Mouse (Mus musculus) cerebellum, adult 2 months (tissue): ENCODE measurements around the gene Gpr149. TPM values are rescaled to one million over a fixed set of nuclear protein-coding genes. Genes with fewer than 3 reads are reported as not detected.

ENCODE experiments used
- DNase-seq, 2 experiments: peaks; one replicate each; pipeline ENCODE4 v3.0.0; 2021
- H3K27ac ChIP-seq: fragments of 200-500 bp; 2 replicates; pipeline ENCODE4 v1.5.1; 2012; ENCODE audit warnings: low read length, control low read depth, inconsistent platforms; ENCODE audit not compliant: insufficient read depth
- H3K27me3 ChIP-seq: fragments of 200-500 bp; 2 replicates; pipeline ENCODE4 v1.6.1; 2012; ENCODE audit warnings: inconsistent platforms, mild to moderate bottlenecking, low read length, moderate library complexity; ENCODE audit not compliant: control insufficient read depth, insufficient read depth
- H3K4me1 ChIP-seq: fragments of 200-500 bp; 2 replicates; pipeline ENCODE4 v1.6.1; 2011; ENCODE audit warnings: low read length; ENCODE audit not compliant: control insufficient read depth, insufficient read depth
- H3K4me3 ChIP-seq: fragments of 200-500 bp; replicated peaks from 2 replicates; pipeline ENCODE3; 2011; ENCODE audit warnings: mild to moderate bottlenecking, low read depth, low read length, control low read depth; ENCODE audit not compliant: insufficient read depth
- CTCF ChIP-seq: fragments of 200-500 bp; IDR thresholded peaks from 2 replicates; pipeline ENCODE4 v1.5.1; 2011; ENCODE audit warnings: low read depth, mild to moderate bottlenecking, control low read depth, low read length, moderate library complexity, borderline replicate concordance; ENCODE audit not compliant: insufficient read depth
- POLR2A ChIP-seq: fragments of 200-500 bp; IDR thresholded peaks from 2 replicates; pipeline ENCODE4 v1.6.1; 2011; ENCODE audit warnings: low read length, control low read depth, borderline replicate concordance; ENCODE audit not compliant: insufficient read depth
- WGBS: fragments of 180-500 bp; shearing (Covaris S2); methylation state at CpG from one replicate; pipeline ENCODE4 v1.1.7; 2018; 5-methylcytosine and 5-hydroxymethylcytosine counted together
- polyA plus RNA-seq: library from polyadenylated mRNA; depleted of rRNA; stranded (reverse); fragments of >200 nt; gene quantifications from 2 replicates; pipeline ENCODE4 v1.2.3, GENCODE M21; 2012; rRNA removed

The Gpr149 gene
- polyA plus RNA-seq: 0.68 and 1.2 TPM in 2 replicates

DNA sequence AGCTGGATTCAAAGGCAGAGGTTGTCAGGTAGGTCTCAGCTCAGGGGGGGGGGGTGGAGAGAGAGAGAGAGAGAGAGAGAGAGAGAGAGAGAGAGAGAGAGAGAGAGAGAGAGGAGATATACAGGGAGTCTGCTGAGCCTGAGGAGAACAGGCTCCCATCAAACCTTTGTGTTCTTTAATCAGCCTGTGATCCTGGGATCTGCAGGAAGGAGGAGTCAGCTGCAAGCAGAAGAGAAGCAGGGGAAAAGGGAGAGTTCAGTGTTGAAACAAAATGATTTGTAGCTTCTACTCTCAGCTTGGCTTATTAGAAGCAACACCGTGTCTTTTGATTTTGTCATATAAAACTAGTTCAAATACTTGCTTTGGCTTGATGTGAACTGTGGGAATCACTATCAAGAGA lies at the start of gene Gpr149:
Gpr149 (minus strand) TSS at position 168 of the 400 bp plus-strand sequence.
- Histone ChIP-seq H3K4me1 (no peaks in the 10 kb centered on the region; the same call in 1 of the 2 replicates), H3K27me3 (no peaks in the 10 kb centered on the region), H3K27ac (no peak within 1 kb of the TSS), H3K4me3 (no peak within 1 kb of the TSS)
- no peak for DNase-seq
- TF ChIP-seq CTCF: no peak
- 74% methylated on average over 1 of the region's 1 CpGs for WGBS

DNA sequence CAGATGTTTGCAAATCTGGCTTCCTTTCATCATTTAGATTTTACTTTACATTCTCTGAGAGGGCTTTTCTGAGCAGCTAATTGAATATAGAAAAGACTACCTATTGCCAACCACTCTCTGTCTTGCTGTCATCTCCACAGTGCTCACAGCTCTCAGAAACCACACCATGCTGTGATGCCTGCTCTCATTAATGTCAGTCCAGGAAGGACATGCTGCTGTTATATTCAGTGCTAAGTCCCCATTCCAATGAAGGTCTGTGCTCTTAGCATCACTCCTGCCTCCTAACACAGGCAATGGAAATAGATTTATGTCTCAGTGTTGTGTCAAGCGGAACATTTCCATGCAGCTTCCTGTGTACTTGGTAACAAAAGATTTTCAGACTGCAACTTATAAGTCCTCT lies 45.6 kb upstream of the Gpr149 start:
- TF ChIP-seq POLR2A: no peak
- no peak for TF ChIP-seq CTCF
- H3K4me1 ChIP-seq: no peaks in the 10 kb centered on the region
- 46% methylated on average over 1 of the region's 1 CpGs for WGBS
- H3K27ac ChIP-seq: no peak overlapping the region
- DNase-seq: no peak
- no peaks in the 10 kb centered on the region for H3K27me3 ChIP-seq
- H3K4me3 ChIP-seq: no peak overlapping the region

DNA sequence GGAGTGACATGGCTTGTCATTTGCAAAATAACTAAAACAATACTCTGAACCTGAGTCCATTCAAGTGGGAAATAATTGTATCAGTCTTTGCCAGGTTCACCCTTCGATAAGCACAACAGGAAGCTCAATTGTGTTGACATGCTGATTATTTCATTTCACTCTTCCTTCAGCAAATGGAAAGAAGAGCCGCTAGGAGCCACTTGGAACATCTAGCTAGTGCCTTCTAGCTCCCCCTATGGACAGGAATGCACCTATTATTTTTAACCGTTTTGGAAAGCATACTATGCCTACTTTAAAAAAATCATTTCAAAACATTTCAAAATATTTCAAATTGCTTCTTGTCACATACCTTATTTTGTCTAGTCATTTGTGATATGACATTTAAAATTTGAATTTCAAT lies 5.9 kb upstream of the Gpr149 start:
- no peaks in the 10 kb centered on the region for H3K4me1 ChIP-seq
- H3K4me3 ChIP-seq: no peak overlapping the region
- no peak for DNase-seq
- H3K27ac ChIP-seq: no peak overlapping the region
- WGBS: 27% methylated on average over 3 of the region's 3 CpGs
- no peaks in the 10 kb centered on the region for H3K27me3 ChIP-seq
- TF ChIP-seq POLR2A (no peak), CTCF (no peak)

DNA sequence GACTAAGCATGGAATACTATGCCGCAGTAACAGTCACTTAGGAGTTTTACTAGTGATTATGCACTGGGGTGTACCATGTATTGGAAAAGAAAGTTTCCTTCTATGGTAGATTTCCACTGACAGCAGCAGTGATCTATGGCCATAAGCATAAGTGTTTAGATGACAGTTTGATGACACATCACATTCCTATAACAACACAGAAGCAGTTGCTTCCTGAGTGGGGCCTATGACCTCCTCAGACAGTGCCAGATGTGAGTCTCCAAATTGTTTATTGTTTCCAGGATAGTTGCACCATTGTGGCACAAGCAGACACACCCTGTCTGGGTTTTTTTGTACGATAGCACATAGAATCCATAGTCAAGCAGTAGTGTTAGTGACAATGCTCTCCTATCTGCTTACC lies 991 bp upstream of the Gpr149 start:
- TF ChIP-seq CTCF (no peak), POLR2A (no peak)
- H3K4me3 ChIP-seq: no peak overlapping the region
- no peak for DNase-seq
- H3K27me3 ChIP-seq: no peaks in the 10 kb centered on the region
- no peak overlapping the region for H3K27ac ChIP-seq
- no peaks in the 10 kb centered on the region; the same call in 1 of the 2 replicates for H3K4me1 ChIP-seq
- WGBS: 90% methylated on average over 2 of the region's 2 CpGs

DNA sequence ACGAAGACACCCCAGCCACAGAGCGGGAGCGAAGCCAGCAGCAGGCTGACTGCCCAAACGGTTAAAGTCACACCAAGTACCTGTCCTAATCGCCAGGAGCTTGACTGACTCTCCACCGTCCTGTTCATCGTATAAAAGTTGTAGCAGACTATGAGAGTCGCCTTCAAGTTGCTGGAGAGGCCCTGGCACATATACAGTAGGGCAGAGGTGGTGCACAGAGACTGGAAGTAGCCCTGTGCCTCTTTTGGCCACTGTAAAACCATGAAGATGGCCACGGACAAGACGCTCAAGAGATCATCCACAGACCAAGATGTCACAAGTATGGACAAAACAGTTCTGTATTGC lies 921 bp downstream of the Gpr149 start:
- TF ChIP-seq CTCF: no peak
- TF ChIP-seq POLR2A: no peak
- no peaks in the 10 kb centered on the region for H3K27me3 ChIP-seq
- 5% methylated on average over 10 of the region's 10 CpGs for WGBS
- no peaks in the 10 kb centered on the region; the same call in 1 of the 2 replicates for H3K4me1 ChIP-seq
- no peak overlapping the region for H3K27ac ChIP-seq
- no peak overlapping the region for H3K4me3 ChIP-seq
- DNase-seq: no peak

DNA sequence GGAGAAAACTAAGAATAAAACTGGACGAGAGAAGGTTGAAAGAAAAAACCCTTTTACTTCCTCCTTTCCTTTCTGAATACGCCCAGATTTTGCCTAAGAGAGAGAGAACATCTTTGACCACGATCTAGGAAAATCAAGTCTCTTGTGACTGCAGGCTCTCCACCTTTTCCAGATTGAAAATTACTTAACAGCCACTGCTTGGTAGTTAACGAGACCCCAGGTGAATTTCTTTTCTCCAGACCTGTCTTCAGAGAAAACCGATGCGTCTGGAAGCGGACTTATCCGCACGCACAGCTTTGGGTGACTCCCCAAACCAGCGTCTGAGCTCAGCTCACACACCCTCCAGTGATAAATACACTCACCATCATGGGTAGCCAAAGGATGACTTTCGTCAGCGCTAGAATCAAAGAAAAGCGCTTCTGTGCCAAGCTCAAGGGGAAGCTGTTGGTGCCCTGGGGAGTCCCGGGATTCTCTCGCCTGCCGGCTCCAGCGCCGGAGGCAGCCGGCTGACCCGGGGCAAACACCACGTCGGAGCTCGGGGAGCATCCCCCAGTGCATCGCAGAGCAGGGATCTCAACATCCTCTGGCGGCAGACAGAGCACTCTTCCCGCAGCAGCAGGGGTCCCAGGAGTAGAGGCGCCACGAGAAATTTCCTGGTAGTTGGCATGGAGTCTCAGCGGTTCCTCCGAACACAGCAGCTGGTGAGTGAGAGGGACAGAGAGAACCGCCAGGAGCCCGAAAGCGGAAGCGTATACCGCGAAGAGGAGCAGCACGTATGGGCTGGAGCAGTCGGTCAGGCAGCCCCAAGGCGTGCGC lies 1.5 kb downstream of the Gpr149 start:
- H3K27me3 ChIP-seq: no peaks in the 10 kb centered on the region
- H3K4me3 ChIP-seq: no peak overlapping the region
- no peak overlapping the region for H3K27ac ChIP-seq

DNA sequence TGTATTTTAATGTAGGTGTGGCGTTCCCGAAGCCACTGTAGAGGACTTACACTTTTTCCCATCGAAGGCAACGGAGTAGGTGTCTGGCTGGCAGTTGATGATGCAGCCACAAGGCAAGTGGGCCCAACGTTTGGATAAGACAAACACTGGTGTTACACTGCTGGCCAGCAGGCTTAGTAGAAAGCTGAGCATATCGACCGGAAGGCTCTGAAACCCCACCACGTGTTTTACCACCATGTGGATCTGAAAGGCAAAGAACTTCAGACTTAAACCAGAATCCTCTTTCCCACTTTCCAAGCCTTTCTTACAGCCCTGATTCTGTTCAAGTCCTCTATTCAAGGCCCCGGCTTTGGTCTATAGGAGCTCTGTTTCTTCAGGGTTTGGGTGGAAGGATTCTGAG lies 2.5 kb downstream of the Gpr149 start:
- Histone ChIP-seq H3K27ac (no peak overlapping the region), H3K4me1 (no peaks in the 10 kb centered on the region; the same call in 1 of the 2 replicates), H3K27me3 (no peaks in the 10 kb centered on the region), H3K4me3 (no peak overlapping the region)
- DNase-seq: no peak
- no peak for TF ChIP-seq CTCF
- no peak for TF ChIP-seq POLR2A
- WGBS: 62% methylated on average over 9 of the region's 9 CpGs

More for the DNA sequence above, 1.5 kb downstream of the Gpr149 start:
- DNase-seq: peak in 1 of 2 experiments; percentile 9
- TF ChIP-seq POLR2A: no peak
- no peak for TF ChIP-seq CTCF
- H3K4me1 ChIP-seq: no peaks in the 10 kb centered on the region; the same call in 1 of the 2 replicates
- WGBS: under 1% methylated on average over 40 of the region's 40 CpGs

DNA sequence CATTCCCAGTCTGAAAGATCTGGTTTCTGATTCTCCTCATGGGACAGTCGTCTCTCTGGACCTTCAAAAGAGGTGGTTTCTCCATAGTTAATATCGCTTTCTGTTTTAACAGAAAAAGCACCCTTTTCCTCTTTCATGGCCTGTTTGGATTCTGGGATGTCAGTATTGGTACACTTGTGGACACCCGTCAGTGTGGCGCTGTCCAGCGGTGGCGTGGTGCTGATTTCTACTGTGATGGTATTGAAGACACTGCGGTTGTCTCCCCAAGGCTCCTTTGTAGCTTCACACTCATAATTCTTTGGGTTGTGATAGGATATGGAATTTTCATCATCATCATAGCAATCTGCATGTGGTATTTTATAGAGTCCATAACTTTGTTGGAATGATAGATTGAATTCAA lies 10.1 kb downstream of the Gpr149 start:
- TF ChIP-seq CTCF (no peak), POLR2A (no peak)
- no peak for DNase-seq
- Histone ChIP-seq H3K4me3 (no peak overlapping the region), H3K27me3 (no peaks in the 10 kb centered on the region), H3K27ac (no peak overlapping the region), H3K4me1 (no peaks in the 10 kb centered on the region)
- 33% methylated on average over 7 of the region's 7 CpGs for WGBS
